Mouse (Mus musculus) MEL (cell line): ENCODE results near the gene Rps19. TPM values are rescaled to one million over a fixed set of nuclear protein-coding genes. Genes with fewer than 3 reads are reported as not detected.
A peak's percentile ranks its signal among the peaks of the same experiment; 100 is the strongest.

Source experiments
- DNase-seq: peaks from one replicate; pipeline ENCODE4 v3.0.0; 2011; ENCODE audit warnings: low read depth, low spot score
- H3K27ac ChIP-seq: 2 replicates; pipeline ENCODE4 v1.5.1; 2012; ENCODE audit warnings: low read depth, mild to moderate bottlenecking, control low read depth, low read length, moderate library complexity; ENCODE audit not compliant: control insufficient read depth
- H3K27me3 ChIP-seq, 2 experiments: fragments of 150-350 bp in 1 of 2; sonication (generic) in 1 of 2; 2 replicates each; pipeline ENCODE4 v1.6.1; 2012; ENCODE audit warnings: low read length in 2 of 2, mild to moderate bottlenecking in 2 of 2, improper control_type of control experiment in 1 of 2, moderate library complexity in 1 of 2; ENCODE audit not compliant: insufficient read depth in 2 of 2, control insufficient read depth in 1 of 2
- H3K36me3 ChIP-seq, 2 experiments: 2 replicates each; pipeline ENCODE4 v1.6.1; 2012 to 2014; ENCODE audit warnings: low read length in 2 of 2, improper control_type of control experiment in 1 of 2, inconsistent platforms in 1 of 2, mild to moderate bottlenecking in 1 of 2; ENCODE audit not compliant: insufficient read depth in 2 of 2, control insufficient read depth in 1 of 2
- H3K4me1 ChIP-seq, 2 experiments: fragments of 150-350 bp in 1 of 2; sonication (generic) in 1 of 2; 2 replicates each; pipeline ENCODE4 v1.6.1; 2012; ENCODE audit warnings: low read length in 2 of 2, improper control_type of control experiment in 1 of 2, mild to moderate bottlenecking in 1 of 2; ENCODE audit not compliant: insufficient read depth in 2 of 2, control insufficient read depth in 1 of 2
- H3K4me3 ChIP-seq, 2 experiments: fragments of 150-350 bp in 1 of 2; sonication (generic) in 1 of 2; 2 replicates each; pipeline ENCODE4 v1.5.1; 2012; ENCODE audit warnings: low read depth in 2 of 2, low read length in 2 of 2, mild to moderate bottlenecking in 2 of 2, moderate library complexity in 2 of 2, control low read depth in 1 of 2, improper control_type of control experiment in 1 of 2; ENCODE audit not compliant: control insufficient read depth in 1 of 2, insufficient read depth in 1 of 2
- H3K79me2 ChIP-seq: 2 replicates; pipeline ENCODE4 v1.6.1; 2012; ENCODE audit warnings: mild to moderate bottlenecking, low read length, moderate library complexity; ENCODE audit not compliant: control insufficient read depth, poor library complexity, insufficient read depth
- H3K9ac ChIP-seq: 2 replicates; pipeline ENCODE4 v1.6.1; 2012; ENCODE audit warnings: low read depth, mild to moderate bottlenecking, control low read depth, low read length, moderate library complexity; ENCODE audit not compliant: control insufficient read depth, poor library complexity, severe bottlenecking
- H3K9me3 ChIP-seq: fragments of 150-350 bp; sonication (generic); replicated peaks from 2 replicates; pipeline ENCODE4 v1.6.1; 2012; ENCODE audit warnings: mild to moderate bottlenecking, low read length, improper control_type of control experiment, moderate library complexity; ENCODE audit not compliant: insufficient read depth
- BHLHE40 ChIP-seq: IDR thresholded peaks from 2 replicates; pipeline ENCODE4 v1.6.1; 2012; ENCODE audit warnings: low read depth, mild to moderate bottlenecking, inconsistent platforms, low read length, improper control_type of control experiment, borderline replicate concordance
- CHD2 ChIP-seq: IDR thresholded peaks from 2 replicates; pipeline ENCODE4 v1.6.1; 2011; ENCODE audit warnings: low read length, improper control_type of control experiment
- CTCF ChIP-seq, 3 experiments: IDR thresholded peaks in 2 of 3; conservative IDR thresholded peaks in 1 of 3; 2 replicates each; pipeline ENCODE4 v1.5.1; 2011 to 2012; ENCODE audit warnings: low read length in 3 of 3, low read depth in 2 of 3, mild to moderate bottlenecking in 2 of 3, improper control_type of control experiment in 1 of 3, inconsistent platforms in 1 of 3, mixed read lengths in 1 of 3, moderate library complexity in 1 of 3; ENCODE audit not compliant: control insufficient read depth in 1 of 3, insufficient read depth in 1 of 3, poor library complexity in 1 of 3, severe bottlenecking in 1 of 3
- E2F4 ChIP-seq: IDR thresholded peaks from 2 replicates; pipeline ENCODE4 v1.6.1; 2011; ENCODE audit warnings: low read depth, low read length, improper control_type of control experiment, borderline replicate concordance
- ETS1 ChIP-seq: IDR thresholded peaks from 2 replicates; pipeline ENCODE4 v1.6.1; 2012; ENCODE audit warnings: low read depth, mild to moderate bottlenecking, inconsistent platforms, low read length, improper control_type of control experiment, moderate library complexity
- GATA1 ChIP-seq: IDR thresholded peaks from 2 replicates; pipeline ENCODE4 v1.6.1; 2011; ENCODE audit warnings: low read depth, low read length, improper control_type of control experiment
- HCFC1 ChIP-seq: IDR thresholded peaks from 2 replicates; pipeline ENCODE4 v1.6.1; 2012; ENCODE audit warnings: low read depth, mild to moderate bottlenecking, inconsistent platforms, low read length, improper control_type of control experiment, moderate library complexity
- JUND ChIP-seq: IDR thresholded peaks from 2 replicates; pipeline ENCODE4 v1.6.1; 2011; ENCODE audit warnings: low read depth, mild to moderate bottlenecking, improper control_type of control experiment, low read length
- MAFK ChIP-seq: IDR thresholded peaks from 2 replicates; pipeline ENCODE4 v1.6.1; 2011; ENCODE audit warnings: low read depth, mild to moderate bottlenecking, low read length, improper control_type of control experiment, borderline replicate concordance
- MAX ChIP-seq: IDR thresholded peaks from 2 replicates; pipeline ENCODE4 v1.6.1; 2011; ENCODE audit warnings: low read length, improper control_type of control experiment
- MAZ ChIP-seq: IDR thresholded peaks from 2 replicates; pipeline ENCODE4 v1.6.1; 2012; ENCODE audit warnings: low read depth, mild to moderate bottlenecking, inconsistent platforms, low read length, improper control_type of control experiment
- MYB ChIP-seq: IDR thresholded peaks from 2 replicates; pipeline ENCODE4 v1.6.1; 2011; ENCODE audit warnings: mild to moderate bottlenecking, low read depth, low read length, improper control_type of control experiment
- MYC ChIP-seq: IDR thresholded peaks from 2 replicates; pipeline ENCODE4 v1.6.1; 2011; ENCODE audit warnings: low read depth, mild to moderate bottlenecking, low read length, improper control_type of control experiment, moderate library complexity
- NRF1 ChIP-seq: IDR thresholded peaks from 2 replicates; pipeline ENCODE4 v1.6.1; 2014; ENCODE audit warnings: low read depth, mild to moderate bottlenecking, inconsistent platforms, low read length, improper control_type of control experiment, moderate library complexity; ENCODE audit not compliant: poor library complexity, insufficient read depth, severe bottlenecking
- POLR2AphosphoS5 ChIP-seq: IDR thresholded peaks from 2 replicates; pipeline ENCODE4 v1.6.1; 2012; ENCODE audit warnings: low read depth, borderline replicate concordance, mild to moderate bottlenecking, inconsistent platforms, low read length, moderate library complexity, mixed read lengths
- RAD21 ChIP-seq: IDR thresholded peaks from 2 replicates; pipeline ENCODE4 v1.6.1; 2011; ENCODE audit warnings: mild to moderate bottlenecking, low read depth, low read length, improper control_type of control experiment
- RCOR1 ChIP-seq: IDR thresholded peaks from 2 replicates; pipeline ENCODE4 v1.6.1; 2012; ENCODE audit warnings: low read depth, mild to moderate bottlenecking, inconsistent platforms, low read length, improper control_type of control experiment
- SIN3A ChIP-seq: IDR thresholded peaks from 2 replicates; pipeline ENCODE4 v1.6.1; 2012; ENCODE audit warnings: low read length, improper control_type of control experiment, inconsistent platforms
- SMC3 ChIP-seq: IDR thresholded peaks from 2 replicates; pipeline ENCODE4 v1.6.1; 2011; ENCODE audit warnings: low read depth, low read length, improper control_type of control experiment
- USF1 ChIP-seq: IDR thresholded peaks from 2 replicates; pipeline ENCODE4 v1.6.1; 2014; ENCODE audit warnings: low read depth, mild to moderate bottlenecking, inconsistent platforms, low read length, improper control_type of control experiment, moderate library complexity
- USF2 ChIP-seq, 2 experiments: IDR thresholded peaks; 2 replicates each; pipeline ENCODE4 v1.6.1; 2011 to 2012; ENCODE audit warnings: improper control_type of control experiment in 2 of 2, low read length in 2 of 2, borderline replicate concordance in 1 of 2, inconsistent platforms in 1 of 2, low read depth in 1 of 2, mild to moderate bottlenecking in 1 of 2; ENCODE audit not compliant: insufficient read depth in 1 of 2
- ZC3H11A ChIP-seq: IDR thresholded peaks from 2 replicates; pipeline ENCODE4 v1.6.1; 2012; ENCODE audit warnings: low read depth, mild to moderate bottlenecking, inconsistent platforms, low read length, improper control_type of control experiment
- ZKSCAN1 ChIP-seq: IDR thresholded peaks from 2 replicates; pipeline ENCODE4 v1.6.1; 2012; ENCODE audit warnings: low read depth, mild to moderate bottlenecking, inconsistent platforms, low read length, improper control_type of control experiment, moderate library complexity
- ZNF384 ChIP-seq: IDR thresholded peaks from 2 replicates; pipeline ENCODE4 v1.6.1; 2012; ENCODE audit warnings: low read depth, mild to moderate bottlenecking, inconsistent platforms, low read length, improper control_type of control experiment
- polyA plus RNA-seq, 2 experiments: library from polyadenylated mRNA; stranded (reverse) in 1 of 2; unstranded in 1 of 2; fragments of >175 nt in 1 of 2; fragments of >200 nt in 1 of 2; gene quantifications; 2 replicates each; pipeline versions ENCODE4 v1.2.1 to v1.2.4; 2012; ENCODE audit warnings: low replicate concordance in 2 of 2, low read depth in 1 of 2; ENCODE audit not compliant: insufficient read length in 2 of 2, insufficient read depth in 1 of 2, missing spikeins in 1 of 2
- total RNA-seq: library from RNA; depleted of rRNA; stranded (reverse); fragments of 300-350 nt; gene quantifications from 2 replicates; pipeline ENCODE4 v1.2.3, GENCODE M21; 2012

The Rps19 gene
- total and polyA plus RNA-seq, 3 experiments = 2,454 to 3,580 TPM; not detected in 1

- Histone ChIP-seq H3K4me3 (no peak overlapping the region), H3K9me3 (no peaks in the 10 kb centered on the region), H3K36me3 (peaks cover 0 to 8% of the 10 kb centered on the region in 2 experiments; a peak in 2 of 4 replicates), H3K27ac (no peak overlapping the region), H3K27me3 (no peaks in the 10 kb centered on the region), H3K79me2 (no peaks in the 10 kb centered on the region), H3K9ac (no peak overlapping the region), H3K4me1 (peaks cover 0 to 23% of the 10 kb centered on the region in 2 experiments; a peak in 3 of 4 replicates)
- DNase-seq = no peak
- TF ChIP-seq ZNF384 (no peak), CTCF (IDR thresholded peaks at IDR 0.05 in 2 of 3, conservative IDR thresholded peaks at IDR 0.05 in 1 of 3; ENCODE audit: control insufficient read depth in 1 of 3, insufficient read depth in 1 of 3, low read depth in 2 of 3, low read length in 3 of 3, poor library complexity in 1 of 3, severe bottlenecking in 1 of 3) (peak in 1 of 3 experiments; percentile 11; a peak in 1 of 6 replicates), RAD21 (no peak)
Observed at GRCm38 (mm10) chr7:24844144-24844543, 40.0 kb upstream of the Rps19 start.

- H3K27ac ChIP-seq = no peak overlapping the region
- H3K4me1 ChIP-seq = peaks cover 3 to 18% of the 10 kb centered on the region in 2 experiments
- no peak for TF ChIP-seq POLR2AphosphoS5
- TF ChIP-seq ZNF384 = no peak
- TF ChIP-seq CHD2 = no peak
- TF ChIP-seq, all 39 proteins: peak for 0
- no peak for DNase-seq
- Histone ChIP-seq H3K27me3 (no peaks in the 10 kb centered on the region), H3K4me3 (no peak overlapping the region), H3K79me2 (no peaks in the 10 kb centered on the region), H3K9me3 (no peaks in the 10 kb centered on the region), H3K9ac (no peak overlapping the region), H3K36me3 (peaks cover 0 to 13% of the 10 kb centered on the region in 2 experiments; a peak in 2 of 4 replicates)
Observed at GRCm38 (mm10) chr7:24845181-24845580, 39.0 kb upstream of the Rps19 start.

GRCm38 (mm10) chr7:24845713-24846112 is 38.5 kb upstream of the Rps19 start:
- no peaks in the 10 kb centered on the region for H3K79me2 ChIP-seq
- peak; percentile 90 for DNase-seq
- H3K27ac ChIP-seq = no peak overlapping the region
- no peaks in the 10 kb centered on the region for H3K27me3 ChIP-seq
- H3K9ac ChIP-seq = no peak overlapping the region
- no peak overlapping the region for H3K4me3 ChIP-seq
- peaks cover 5 to 18% of the 10 kb centered on the region in 2 experiments for H3K4me1 ChIP-seq
- H3K36me3 ChIP-seq = peaks cover 0 to 13% of the 10 kb centered on the region in 2 experiments; a peak in 2 of 4 replicates
- TF ChIP-seq USF2 (IDR thresholded peaks at IDR 0.05; ENCODE audit: borderline replicate concordance in 1 of 2, insufficient read depth in 1 of 2, low read depth in 1 of 2, low read length in 2 of 2) (no peak), MAFK (no peak), USF1 (no peak), GATA1 (peak; percentile 69), E2F4 (no peak), SMC3 (peak; percentile 75), MAX (no peak), NRF1 (no peak), ZC3H11A (peak; percentile 79), ZKSCAN1 (no peak), BHLHE40 (no peak), ETS1 (no peak), RCOR1 (no peak), HCFC1 (peak; percentile 52; the same call in 1 of the 2 replicates), MYC (no peak), MYB (no peak), JUND (no peak), ZNF384 (no peak), RAD21 (peak; percentile 85), SIN3A (peak; percentile 38; the same call in 1 of the 2 replicates), MAZ (0 out of 2 replicates have a peak, but pooled peaks have one; percentile 38), CHD2 (no peak), CTCF (IDR thresholded peaks at IDR 0.05 in 2 of 3, conservative IDR thresholded peaks at IDR 0.05 in 1 of 3; ENCODE audit: control insufficient read depth in 1 of 3, insufficient read depth in 1 of 3, low read depth in 2 of 3, low read length in 3 of 3, poor library complexity in 1 of 3, severe bottlenecking in 1 of 3) (peak; percentile 50 to 78 (median 58)), POLR2AphosphoS5 (no peak)
- H3K9me3 ChIP-seq = no peaks in the 10 kb centered on the region
